21 mouse cellular contexts compared by ENCODE assay signal in the genomic region with DNA sequence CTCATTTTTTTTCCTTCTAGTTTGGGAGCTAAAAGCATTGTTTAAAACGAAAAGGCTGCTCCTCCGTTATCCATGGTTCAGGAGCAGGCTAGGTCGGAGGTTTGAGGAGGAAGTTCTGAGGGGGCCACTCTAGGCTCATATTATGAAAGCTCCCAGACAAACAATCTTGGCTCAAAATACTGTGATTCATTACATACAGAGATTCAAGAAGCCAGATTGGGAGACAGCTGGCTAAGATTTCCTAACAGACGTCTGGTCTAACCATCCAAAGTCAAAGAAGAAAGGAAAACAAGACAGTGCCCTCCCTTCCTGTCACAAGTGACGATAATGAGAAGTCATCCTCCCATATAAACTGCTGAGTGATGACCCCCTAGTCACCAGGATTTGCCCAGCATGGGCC.
DNase-seq lines count a peak whose midpoint lies in the region; ATAC-seq and TF ChIP-seq lines count a peak whose summit lies in the region.
"Had no signal": no experiment of that assay in that cellular context is flagged by ENCODE, and none has a peak within 500 bp of the region (broad histone marks: within the 10 kb centered on the region; RNA-seq: fewer than 3 reads in every experiment).

No protein-coding gene starts in this region.

- H3K4me2 ChIP-seq in forebrain, embryonic 13.5 days, result no peak overlapping the region
- no peak overlapping the region for H3K4me2 ChIP-seq in forebrain, embryonic 12.5 days
- H3K4me2 ChIP-seq in lung, embryonic 14.5 days, result no peak overlapping the region
- H3K4me2 ChIP-seq: embryonic facial prominence, embryonic 12.5 days; heart, embryonic 15.5 days had no signal

- H3K36me3 ChIP-seq in forebrain, embryonic 13.5 days (ENCODE audit: poor library complexity, severe bottlenecking), result no peaks in the 10 kb centered on the region
- no peaks in the 10 kb centered on the region for H3K36me3 ChIP-seq in forebrain, embryonic 12.5 days (replicated peaks)
- H3K36me3 ChIP-seq in lung, embryonic 14.5 days (ENCODE audit: insufficient read depth), result no peaks in the 10 kb centered on the region
- H3K36me3 ChIP-seq: embryonic facial prominence, embryonic 12.5 days; heart, embryonic 15.5 days had no signal

- no peaks in the 10 kb centered on the region for H3K4me1 ChIP-seq in forebrain, embryonic 13.5 days
- H3K4me1 ChIP-seq in forebrain, embryonic 12.5 days, result no peaks in the 10 kb centered on the region
- no peaks in the 10 kb centered on the region for H3K4me1 ChIP-seq in lung, embryonic 14.5 days (ENCODE audit: insufficient read depth)
- H3K4me1 ChIP-seq: embryonic facial prominence, embryonic 12.5 days; heart, embryonic 15.5 days had no signal

- no peaks in the 10 kb centered on the region for H3K27me3 ChIP-seq in forebrain, embryonic 13.5 days
- H3K27me3 ChIP-seq in forebrain, embryonic 12.5 days, result no peaks in the 10 kb centered on the region
- no peaks in the 10 kb centered on the region for H3K27me3 ChIP-seq in lung, embryonic 14.5 days (ENCODE audit: insufficient read depth, low read length)
- H3K27me3 ChIP-seq: embryonic facial prominence, embryonic 12.5 days; heart, embryonic 15.5 days; Patski had no signal

- ATAC-seq in forebrain, embryonic 13.5 days, result peak; percentile 30; the same call in 1 of the 2 replicates
- ATAC-seq in forebrain, embryonic 12.5 days (ENCODE audit: low FRiP score), result no peak
- no peak for ATAC-seq in lung, embryonic 14.5 days (ENCODE audit: insufficient read depth)
- ATAC-seq: CD4-positive, CD25-positive, alpha-beta regulatory T cell, adult 4 months; midbrain, embryonic 16.5 days; Patski had no signal

- H3K4me3 ChIP-seq in forebrain, embryonic 13.5 days, result no peak overlapping the region
- H3K4me3 ChIP-seq in forebrain, embryonic 12.5 days (replicated peaks), result no peak overlapping the region
- no peak overlapping the region for H3K4me3 ChIP-seq in lung, embryonic 14.5 days (ENCODE audit: low read depth, low read length)
- H3K4me3 ChIP-seq: embryonic facial prominence, embryonic 12.5 days; erythroblast, embryonic 14.5 days; heart, embryonic 15.5 days had no signal

- DNase-seq in lung, embryonic 14.5 days, result peak; percentile 15
- DNase-seq in lung, postnatal 14 days, result no peak
- DNase-seq in layer of hippocampus, adult 11-12 months (ENCODE audit: low spot score), result peak; percentile 33
- DNase-seq in layer of hippocampus, postnatal 36 days, result peak; percentile 19 to 42
- no peak for DNase-seq in frontal cortex, postnatal 25 days (ENCODE audit: low spot score in 2 of 2)
- DNase-seq in urinary bladder, postnatal 14 days (ENCODE audit: low spot score), result no peak
- DNase-seq: adrenal gland, postnatal 10 days; cerebellum, adult 18-20 months; gastrocnemius, postnatal 25 days; kidney, adult 11 months; kidney, postnatal 10 days; liver; lung, postnatal 36 days had no signal

- H3K9ac ChIP-seq in forebrain, embryonic 13.5 days, result no peak overlapping the region
- no peak overlapping the region for H3K9ac ChIP-seq in forebrain, embryonic 12.5 days
- H3K9ac ChIP-seq in lung, embryonic 14.5 days, result no peak overlapping the region
- H3K9ac ChIP-seq: embryonic facial prominence, embryonic 12.5 days; heart, embryonic 15.5 days had no signal

- WGBS in forebrain, embryonic 13.5 days, result 76% methylated on average over 5 of the region's 5 CpGs
- WGBS in forebrain, embryonic 12.5 days, result 85% methylated on average over 5 of the region's 5 CpGs
- 48% methylated on average over 5 of the region's 5 CpGs for WGBS in lung, embryonic 14.5 days

- no peaks in the 10 kb centered on the region for H3K9me3 ChIP-seq in forebrain, embryonic 13.5 days (replicated peaks)
- H3K9me3 ChIP-seq in forebrain, embryonic 12.5 days, result no peaks in the 10 kb centered on the region
- H3K9me3 ChIP-seq in lung, embryonic 14.5 days (ENCODE audit: low read depth, low read length), result no peaks in the 10 kb centered on the region
- H3K9me3 ChIP-seq: embryonic facial prominence, embryonic 12.5 days; heart, embryonic 15.5 days had no signal

- TF ChIP-seq CTCF in lung, embryonic 14.5 days (IDR thresholded peaks at IDR 0.05; ENCODE audit: low read depth), result no peak

- no peak overlapping the region for H3K27ac ChIP-seq in forebrain, embryonic 13.5 days
- no peak overlapping the region for H3K27ac ChIP-seq in forebrain, embryonic 12.5 days
- no peak overlapping the region for H3K27ac ChIP-seq in lung, embryonic 14.5 days (ENCODE audit: low read depth)
- H3K27ac ChIP-seq: embryonic facial prominence, embryonic 12.5 days; heart, embryonic 15.5 days had no signal

Comparison
In these comparisons a context has a peak if more than half of its experiments do, and no peak if none do; other contexts are left out.
1. DNase-seq: peak in lung, embryonic 14.5 days (single experiment), layer of hippocampus, adult 11-12 months (single experiment) and layer of hippocampus, postnatal 36 days (2 of 2); none in lung, postnatal 14 days (single experiment), frontal cortex, postnatal 25 days (0 of 2) and urinary bladder, postnatal 14 days (single experiment).